Mouse (Mus musculus): ENCODE data around the gene Aar2.

Gene Aar2

DNA sequence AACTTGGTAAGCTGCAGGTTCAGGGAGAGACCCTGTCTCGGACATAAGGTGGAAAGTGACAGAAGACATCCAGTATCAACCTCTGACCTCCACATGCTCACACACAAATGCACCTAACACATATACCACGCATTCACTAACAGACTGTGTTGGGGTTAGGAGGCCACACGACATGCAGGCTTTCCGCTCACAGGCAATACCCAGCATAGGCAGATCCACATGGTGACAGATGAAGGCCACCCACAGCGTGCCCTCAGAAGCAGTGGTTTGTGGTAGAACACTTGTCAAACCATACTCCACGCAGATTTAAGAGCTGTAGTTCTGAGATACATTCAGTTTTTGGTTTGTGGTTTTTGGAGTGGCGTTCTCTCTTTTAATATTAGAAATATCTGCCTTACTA lies 21.3 kb downstream of the Aar2 start:
- no peak for DNase-seq (ENCODE audit: low spot score)

DNA sequence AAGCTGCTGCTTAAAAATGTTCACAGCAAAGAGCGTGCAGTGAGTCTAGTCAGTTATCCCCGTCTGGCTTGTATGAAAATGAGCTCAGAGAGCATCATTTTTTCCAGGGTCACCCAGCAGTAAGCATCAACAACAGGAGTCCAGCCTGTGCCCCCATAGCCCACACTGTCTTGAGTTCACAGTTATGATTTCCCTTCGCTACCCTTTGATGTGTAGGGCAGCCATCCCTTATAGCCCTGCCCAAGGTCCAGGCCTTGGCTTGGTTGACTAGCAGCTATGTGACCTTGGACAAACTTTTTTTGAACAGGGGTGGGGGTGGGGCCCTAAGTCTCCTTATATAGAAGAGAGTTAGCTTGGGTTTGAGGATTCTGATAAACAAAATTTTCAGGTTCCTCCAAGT lies 21.9 kb downstream of the Aar2 start:
- no peak for DNase-seq (ENCODE audit: low spot score)

DNA sequence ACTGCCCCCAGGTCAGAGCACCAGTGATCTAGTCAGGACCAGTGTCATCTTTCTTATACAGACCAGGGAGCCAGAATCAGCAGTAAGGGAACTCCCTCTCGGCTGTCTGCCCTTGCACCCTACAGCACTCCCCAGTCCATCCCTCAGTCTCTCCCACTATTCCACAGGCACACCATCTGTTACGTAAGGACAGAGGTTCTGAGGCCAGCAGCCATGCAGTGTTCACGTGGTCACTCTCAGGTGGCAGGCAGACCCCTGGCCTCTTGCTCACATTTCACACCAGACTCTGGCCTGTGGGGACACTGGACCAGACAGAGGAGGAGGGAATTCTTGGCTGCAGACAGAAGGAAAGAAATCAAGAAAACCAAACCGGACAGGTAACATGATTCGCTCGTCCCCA lies 24.1 kb downstream of the Aar2 start:
- no peak for DNase-seq (ENCODE audit: low spot score)

DNA sequence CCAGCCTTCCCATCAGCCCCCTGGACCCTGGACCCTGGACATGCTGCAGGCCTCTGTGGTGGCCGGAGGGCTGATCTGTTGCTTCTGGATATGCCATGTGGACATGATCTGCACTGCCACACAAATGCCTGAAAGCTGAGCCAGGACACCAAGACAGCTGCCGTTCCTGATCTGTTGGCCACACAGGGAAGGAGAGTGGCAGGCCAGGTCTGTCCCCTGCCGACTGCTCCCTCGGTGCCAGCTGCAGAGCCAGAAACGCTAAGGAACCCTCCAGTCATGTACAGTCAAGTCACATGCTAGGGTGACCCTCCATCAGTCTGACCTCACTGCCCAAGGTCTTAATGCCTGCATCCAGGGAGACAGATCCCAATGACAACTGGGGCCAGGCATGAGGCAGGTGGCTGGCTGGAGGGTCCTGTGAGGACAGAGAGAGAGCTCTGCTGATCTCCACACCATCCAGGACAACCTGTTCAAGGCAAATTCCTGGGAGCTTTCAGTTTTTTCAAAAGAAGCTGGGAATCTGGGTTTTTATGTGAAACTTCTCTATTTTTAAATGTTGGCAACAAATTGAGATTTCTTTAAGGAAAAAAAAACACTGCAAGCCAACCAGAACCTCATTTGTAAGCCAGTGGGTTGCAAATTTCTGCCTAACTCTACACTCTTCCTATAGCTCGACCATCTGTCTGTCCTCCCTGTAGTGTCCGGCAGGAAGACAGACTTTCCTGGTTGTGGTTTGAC lies 29.6 kb downstream of the Aar2 start:
- DNase-seq (ENCODE audit: low spot score) = no peak

DNA sequence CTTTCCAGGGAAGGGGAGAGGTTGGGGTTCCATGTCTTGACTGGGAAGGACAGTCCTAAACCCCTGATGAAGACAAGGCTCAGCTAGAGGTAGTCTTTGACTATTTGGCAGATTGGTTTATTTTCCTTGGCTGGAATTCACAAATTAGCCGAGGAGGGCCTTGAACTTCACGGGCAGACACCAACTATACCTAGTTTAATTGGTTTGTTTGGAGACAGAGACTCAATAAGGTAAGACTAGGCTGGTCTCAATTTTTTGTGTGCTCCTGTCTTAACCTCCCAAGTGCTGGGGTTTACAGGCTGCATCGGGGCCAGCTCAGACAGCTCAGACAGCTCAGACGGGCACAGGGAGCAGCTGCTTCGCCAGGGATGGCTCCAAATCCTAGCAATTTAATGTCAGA lies 33.1 kb downstream of the Aar2 start:
- no peak for DNase-seq (ENCODE audit: low spot score)

DNA sequence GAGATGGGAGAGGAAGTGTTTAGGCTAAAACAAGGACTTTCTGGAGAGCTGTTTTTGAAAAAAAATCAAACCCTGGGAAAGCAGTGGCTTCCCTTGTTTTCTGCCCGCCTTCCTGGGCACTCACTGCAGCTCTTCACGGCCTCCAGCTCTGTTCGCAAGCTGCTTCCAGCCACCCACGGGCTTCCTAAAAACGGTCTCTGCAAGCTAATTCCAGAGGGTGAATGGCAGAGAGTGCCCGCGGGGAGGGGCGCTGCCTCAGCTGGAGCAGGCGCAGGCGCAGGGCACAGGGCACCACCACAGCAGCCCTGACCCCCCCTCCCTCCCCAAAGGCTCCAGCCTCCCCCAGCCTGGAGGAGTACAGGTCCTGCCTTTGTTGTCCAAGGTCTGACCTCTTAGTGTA lies 33.9 kb downstream of the Aar2 start:
- no peak for DNase-seq (ENCODE audit: low spot score)

DNA sequence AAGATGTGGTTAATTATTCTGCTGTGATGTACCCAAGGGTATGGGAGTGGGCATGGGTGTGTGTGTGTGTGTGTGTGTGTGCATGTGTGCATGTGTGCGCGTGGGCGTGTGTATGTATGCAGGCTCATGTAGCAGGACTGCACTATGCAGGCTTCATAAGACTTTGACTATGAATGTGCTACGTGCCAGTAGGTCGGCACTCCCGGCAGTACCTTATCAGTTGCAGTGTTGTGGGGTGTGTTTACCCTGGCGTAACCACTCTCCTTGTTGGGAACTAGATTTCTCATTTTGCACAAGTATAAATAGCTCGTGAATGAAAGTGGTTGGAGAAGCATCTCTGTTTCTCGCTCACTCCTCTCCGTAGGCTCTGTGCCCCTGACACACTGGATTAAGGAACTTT lies 35.5 kb downstream of the Aar2 start:
- no peak for DNase-seq (ENCODE audit: low spot score)

DNA sequence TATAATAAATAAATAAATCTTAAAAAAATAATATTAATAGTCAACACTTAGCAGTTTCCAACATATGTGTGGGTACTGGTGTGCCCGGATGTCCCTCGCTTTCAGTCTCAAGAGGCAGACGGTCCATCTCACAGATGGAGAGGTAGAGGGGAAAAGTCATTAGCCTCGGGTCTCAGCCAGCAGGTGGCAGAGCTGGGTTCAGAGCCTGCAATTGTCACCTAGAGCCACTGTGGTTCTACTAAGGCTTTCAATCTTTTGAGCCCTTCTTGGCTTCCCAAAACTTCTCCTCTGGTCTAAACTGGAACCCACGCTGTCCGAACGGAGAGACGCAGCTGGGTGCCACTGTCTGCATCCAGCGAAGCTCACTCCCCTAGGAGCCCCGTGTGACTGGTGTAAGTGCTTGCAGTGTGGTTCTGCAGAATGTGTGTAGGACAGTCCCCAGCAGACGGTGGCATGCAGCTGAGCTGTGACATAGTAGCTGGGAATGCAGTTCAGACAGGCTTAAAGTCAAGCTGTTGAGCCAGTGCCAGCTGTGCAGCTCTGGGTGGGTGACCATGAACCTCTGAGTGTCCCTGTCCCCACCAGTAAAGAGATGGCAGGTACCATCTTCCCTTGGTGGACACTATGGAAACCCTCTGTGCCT lies 36.9 kb downstream of the Aar2 start:
- no peak for DNase-seq (ENCODE audit: low spot score)

DNA sequence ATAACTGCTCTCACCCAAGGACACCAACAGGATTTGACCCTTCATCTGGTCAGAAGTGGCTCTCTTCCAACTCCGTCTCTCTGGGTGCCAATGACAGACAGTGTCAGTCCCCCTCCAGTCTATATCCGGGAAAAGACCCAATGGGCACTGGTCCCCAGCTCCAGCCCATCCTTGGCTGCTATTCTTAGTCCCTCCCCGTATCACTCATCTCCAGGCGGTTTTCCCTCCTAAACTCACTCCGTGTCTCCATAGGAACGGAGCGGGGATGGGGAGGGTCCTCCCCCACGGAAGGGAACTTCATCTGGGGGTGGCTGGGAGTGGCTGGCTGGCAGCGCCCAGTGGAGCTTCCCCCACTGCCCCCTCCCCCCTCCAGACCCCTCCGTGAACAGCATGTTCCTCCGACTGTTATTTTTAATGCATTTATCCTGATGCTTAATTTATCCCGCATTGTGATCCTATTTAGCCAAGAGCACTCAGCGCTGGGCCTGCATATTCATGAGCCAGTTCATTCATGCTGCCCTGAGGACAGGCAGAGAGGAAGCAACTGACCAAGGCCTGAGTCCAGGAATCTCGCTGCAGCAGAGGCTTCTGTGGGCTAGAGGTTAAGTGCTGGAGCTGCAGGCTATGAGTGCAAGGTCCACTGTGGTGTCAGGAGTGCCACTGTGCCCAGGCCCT lies 37.5 kb downstream of the Aar2 start:
- no peak for DNase-seq (ENCODE audit: low spot score)

DNA sequence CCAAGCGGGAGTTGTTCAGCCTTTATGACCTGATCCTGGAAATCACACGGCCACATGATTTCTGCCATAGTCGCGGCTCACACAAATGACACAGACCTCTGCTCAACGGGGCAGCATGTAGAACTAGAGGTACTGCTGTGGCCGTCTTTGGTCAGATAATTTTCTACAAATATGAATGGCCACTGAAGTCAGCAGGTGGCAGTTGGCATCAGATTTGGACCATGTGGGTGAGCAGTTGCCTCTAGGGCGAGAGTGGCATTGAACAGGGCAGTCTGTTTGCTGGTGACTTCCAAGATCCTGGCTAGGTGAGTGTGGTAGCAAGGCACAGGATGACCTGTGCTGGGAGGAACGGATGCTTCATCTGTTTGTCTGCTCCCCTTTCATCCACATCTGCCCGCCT lies 42.1 kb downstream of the Aar2 start:
- no peak for DNase-seq (ENCODE audit: low spot score)

DNA sequence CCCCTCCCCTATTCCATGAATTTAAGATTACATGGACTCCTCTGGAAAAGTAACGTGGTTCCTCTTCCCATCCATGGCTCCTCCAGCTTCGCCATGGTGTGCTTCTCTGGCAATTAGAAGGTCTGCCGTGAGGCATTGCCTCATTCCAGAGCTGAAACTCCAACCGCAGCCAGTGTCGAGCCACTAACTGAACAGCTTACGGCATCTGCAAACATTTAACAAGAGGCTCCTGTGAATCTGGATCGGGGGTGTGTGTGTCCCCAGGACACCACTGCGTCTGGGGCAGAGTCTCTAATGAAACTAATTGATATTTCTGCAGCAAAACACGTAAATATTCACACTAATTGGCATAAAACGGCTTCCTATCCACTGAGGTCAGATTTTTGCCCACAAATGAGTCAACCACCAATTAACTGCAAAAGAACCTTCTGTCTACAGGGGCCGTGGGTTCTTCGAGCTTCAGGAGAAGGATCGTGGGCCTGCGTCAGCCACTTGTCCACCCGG lies 47.7 kb downstream of the Aar2 start:
- no peak for DNase-seq (ENCODE audit: low spot score)

DNA sequence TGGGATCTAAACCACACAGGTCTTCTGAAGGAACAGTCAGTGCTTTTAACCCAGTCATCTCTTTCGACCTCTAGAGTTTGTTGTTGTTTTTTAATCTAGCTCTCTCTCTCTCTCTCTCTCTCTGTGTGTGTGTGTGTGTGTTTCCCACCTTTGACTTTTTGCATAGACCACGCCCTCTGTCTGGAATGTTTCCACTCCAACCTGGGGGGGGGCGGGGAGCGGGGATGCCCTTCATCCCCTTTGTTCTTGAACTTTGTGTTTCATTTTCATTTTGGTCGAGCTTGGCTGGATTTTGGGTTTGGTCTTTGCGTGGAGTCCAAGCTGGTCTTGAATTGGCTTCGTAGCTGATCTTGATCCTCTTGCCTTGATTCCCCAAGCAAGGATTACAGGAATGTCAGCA lies 55.2 kb downstream of the Aar2 start:
- DNase-seq (ENCODE audit: low spot score) = no peak

DNA sequence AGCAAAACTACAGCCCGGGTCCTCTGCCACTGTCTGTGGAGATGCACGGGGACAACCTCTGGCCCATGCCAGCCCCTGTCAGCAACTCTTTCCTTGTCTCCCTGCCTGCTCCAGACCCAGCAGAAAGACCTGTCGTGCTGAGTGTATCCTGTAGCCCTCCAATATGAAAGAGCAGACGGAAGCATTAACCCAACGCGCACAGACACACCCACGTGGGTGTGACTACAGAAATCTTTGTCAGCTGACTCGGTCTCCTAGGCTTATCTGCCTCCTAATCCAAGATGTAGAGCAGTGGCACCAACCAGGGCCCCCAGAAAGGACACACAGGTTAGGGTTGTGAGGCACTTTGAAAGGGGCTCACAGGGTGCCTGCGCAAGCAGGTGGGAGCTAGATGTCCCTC lies 56.3 kb downstream of the Aar2 start:
- DNase-seq (ENCODE audit: low spot score) = no peak

DNA sequence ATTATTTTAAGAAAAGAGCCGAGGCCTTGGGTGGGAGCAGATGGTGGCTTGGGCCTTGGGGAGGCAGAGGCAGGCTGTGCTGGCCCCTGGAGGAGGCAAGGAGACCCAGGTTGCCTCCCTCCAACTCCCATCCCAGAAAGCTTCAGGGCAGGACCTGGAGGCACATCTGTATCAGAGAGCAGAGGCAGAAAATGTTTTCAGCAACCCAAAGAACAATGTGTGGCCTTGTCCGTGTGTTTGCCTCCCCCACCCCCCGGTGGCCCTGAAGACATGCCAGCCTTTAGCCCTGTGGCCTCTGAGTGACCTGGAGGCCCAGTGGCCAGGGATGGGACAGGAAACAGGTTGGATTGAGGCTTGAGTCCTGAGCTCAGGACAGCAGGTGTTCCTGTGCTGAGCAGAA lies 57.8 kb downstream of the Aar2 start:
- DNase-seq (ENCODE audit: low spot score) = no peak

DNA sequence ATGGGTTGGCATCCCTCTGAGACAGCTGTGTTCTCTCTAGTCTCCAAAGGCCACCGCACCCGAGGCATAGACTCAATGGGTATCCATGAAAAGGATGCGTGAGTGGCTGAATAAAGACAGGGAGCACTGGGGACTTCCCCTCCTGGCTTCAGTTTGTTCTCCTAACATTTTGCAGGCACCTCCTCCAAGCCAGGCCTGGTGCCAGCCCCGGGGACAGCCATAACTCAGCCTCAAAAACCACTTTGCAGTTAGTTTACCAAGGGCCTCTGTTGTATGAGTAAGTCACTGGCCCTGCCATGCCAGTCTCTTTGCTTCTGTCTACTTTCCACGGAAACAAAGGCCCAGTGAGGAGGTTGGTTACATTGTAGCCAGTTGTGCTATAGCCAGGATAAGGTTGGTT lies 58.6 kb downstream of the Aar2 start:
- DNase-seq (ENCODE audit: low spot score) = no peak

DNA sequence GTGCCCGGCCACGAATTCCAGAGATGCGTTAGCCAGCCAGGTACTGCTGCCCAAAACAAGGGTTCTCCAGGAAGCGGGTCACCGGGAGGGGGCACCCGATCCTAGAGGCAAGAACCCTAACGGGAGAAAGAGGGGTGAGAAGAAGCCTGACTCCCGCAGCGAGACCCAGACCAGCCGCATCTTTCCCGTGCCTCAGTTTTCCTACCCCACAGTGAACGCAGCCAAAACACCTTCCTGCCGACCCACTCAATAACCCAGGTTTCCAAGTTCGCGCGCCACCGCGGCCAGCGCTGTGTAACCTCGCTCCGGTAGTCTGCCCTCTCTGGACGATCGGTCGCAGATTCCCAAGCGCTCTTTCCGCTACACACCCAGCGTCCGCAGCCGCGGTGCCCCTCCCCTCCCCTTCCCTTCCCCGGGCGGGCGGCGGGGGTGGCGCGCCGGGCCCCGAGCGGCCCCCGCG lies 65.7 kb downstream of the Aar2 start:
- DNase-seq (ENCODE audit: low spot score) = no peak

DNA sequence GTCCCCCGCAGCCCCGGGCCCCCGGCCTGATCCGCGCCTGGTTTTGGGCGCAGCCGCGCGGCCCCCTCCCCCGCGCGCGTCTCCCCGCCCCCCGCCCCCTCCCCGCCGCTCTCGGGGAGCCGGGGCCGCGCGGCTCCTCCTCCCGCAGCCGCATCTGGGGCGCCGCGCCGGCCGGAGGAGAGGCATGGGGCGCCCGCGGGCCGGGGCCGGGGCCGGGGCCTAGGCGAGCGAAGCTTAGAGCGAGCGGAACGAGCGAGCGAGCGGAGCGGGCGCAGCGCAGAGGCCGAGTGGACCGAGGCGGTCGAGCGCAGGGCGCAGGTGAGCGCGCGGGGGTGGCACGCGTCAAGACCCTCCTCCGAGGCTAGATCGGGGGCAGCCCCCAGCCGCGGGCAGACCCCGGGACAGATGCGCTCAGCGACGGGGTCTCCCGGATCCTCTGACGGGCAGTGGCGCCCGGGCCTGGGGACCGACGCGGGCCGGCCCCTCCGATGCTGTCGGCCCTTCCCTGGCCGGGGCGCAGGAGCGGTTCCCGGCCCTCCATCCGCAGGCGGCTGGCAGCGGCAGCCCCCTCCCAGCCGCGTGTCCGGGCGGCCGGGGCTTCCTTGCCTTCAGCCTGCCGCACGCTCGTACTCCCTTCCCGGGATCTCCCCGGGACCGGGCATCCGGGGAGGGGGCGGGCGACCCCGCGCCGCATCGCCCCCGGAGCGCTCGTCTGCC lies 66.3 kb downstream of the Aar2 start, which contains the start of gene Dlgap4:
Gene Dlgap4, plus strand, starts transcription at position 165 of the 717 bp plus-strand sequence.
- DNase-seq (ENCODE audit: low spot score) = no peak

DNA sequence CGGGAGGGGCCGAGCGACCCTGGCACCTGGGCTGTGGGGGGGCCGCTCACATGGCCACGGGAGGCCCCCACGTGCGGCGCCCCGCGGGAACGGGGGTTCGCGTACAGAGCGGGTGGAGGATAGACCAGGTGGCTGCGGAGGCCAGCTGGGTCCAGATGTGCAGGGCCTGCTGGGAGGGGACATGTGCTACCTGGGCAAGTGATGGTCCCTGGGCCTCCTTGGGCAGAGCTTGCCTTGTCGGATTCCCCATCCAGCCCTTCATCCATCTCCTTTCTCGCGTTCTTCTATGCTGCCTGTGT lies 66.8 kb downstream of the Aar2 start:
- DNase-seq (ENCODE audit: low spot score) = no peak

DNA sequence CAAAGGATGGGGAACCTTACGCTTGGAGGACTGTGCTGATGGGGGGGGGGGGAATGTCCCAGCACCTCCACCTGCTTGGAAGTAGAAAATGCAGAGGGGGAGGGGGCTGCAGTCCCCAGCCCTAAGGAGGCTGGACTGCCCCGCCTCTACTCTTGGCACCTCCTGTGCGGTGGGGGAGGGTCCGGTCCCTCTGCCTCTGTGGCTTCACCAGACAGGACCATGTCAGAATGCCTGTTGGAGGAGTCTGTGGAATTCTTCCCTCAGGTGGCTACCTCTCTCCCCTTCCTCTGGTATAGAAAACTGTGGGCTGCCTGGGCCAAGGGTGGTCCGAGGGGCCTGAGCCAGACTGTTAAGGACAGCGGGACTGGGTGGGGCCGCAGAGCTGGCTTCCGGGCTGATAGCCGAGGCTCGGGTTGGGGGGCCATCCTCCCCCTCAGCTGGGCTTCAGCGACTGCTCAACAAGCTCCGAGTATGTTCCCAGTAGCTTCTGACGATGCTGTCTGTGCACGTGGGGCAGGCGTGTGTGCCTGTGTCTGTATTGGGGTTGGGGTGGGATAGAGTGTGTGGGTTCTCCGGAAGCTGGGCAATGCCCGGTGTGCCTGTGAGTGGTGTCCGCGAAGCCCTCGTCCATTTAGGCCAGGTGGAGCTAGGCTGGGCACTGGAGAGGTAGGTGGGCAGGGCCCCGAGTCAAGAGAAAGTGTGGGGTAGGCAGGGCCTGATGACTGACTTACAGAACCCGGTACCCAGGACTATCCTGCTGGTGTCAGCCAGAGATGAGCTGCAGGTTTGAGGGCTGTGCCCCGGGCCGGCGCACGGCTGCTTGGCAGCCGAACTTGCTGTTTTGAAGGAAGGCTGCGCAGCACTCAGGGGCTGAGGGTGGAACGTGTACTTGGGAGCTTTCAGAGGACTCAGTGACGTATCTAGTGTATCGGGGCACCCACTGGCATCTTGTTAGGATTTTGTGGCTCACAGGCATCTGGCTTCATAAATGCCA lies 67.6 kb downstream of the Aar2 start:
- no peak for DNase-seq (ENCODE audit: low spot score)

DNA sequence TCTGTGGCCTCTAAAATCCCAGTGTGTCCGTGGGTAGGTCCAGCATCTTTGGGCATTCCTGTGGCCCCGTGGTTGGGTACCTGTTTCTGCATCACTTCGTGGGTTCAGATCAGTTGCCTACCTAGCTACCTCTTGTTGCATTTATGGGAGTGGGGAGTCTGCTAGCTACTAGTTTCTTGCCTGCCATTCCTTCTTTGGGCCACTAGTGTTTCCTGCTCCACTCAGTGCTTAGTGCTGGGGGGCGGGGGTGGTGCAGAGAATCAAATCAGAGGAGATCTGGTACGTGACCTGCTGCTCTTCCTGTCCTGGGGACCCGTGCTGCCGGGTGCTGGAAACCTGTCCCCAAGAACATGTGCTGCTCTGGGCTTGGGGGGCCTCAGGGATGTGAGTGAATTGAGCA lies 69.1 kb downstream of the Aar2 start:
- no peak for DNase-seq (ENCODE audit: low spot score)

DNA sequence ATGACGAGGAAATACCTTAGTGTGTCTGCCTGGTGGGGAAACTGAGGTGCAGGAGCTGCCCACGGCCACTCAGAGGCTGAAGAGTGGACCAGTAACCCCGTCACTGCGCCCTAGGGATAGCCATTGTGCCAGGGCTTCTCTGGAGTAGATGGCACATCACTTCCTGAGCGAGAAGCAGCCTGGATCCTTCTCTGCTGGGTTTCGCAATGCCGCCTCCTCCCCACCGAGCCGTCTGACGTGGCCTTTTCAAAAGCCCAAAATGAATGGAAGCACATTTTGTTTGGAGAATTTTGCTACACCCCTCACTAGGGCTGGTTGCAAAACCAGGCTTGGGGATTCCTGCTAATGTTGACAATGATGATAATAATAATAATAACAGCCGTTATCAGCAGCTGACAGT lies 70.2 kb downstream of the Aar2 start:
- DNase-seq (ENCODE audit: low spot score) = no peak
